Mouse (Mus musculus): ENCODE data around the gene Ksr2. TPM values are rescaled to one million over a fixed set of nuclear protein-coding genes. Genes with fewer than 3 reads are reported as not detected.
"Not testable (repeated sequence)": the region's sequence is repeated elsewhere in the genome, so short reads cannot be mapped to it uniquely, and the experiment has no call there.

Gene Ksr2
- polyA plus RNA-seq, 1 experiment from 2014 or later: 8.0 TPM

- WGBS: 90% methylated on average over 4 of the region's 4 CpGs
- H3K9me3 ChIP-seq (ENCODE audit: control insufficient read depth, low read length); H3K27me3 ChIP-seq (ENCODE audit: control insufficient read depth, insufficient read depth, low read length); H3K27ac ChIP-seq; ATAC-seq (ENCODE audit: low FRiP score); H3K4me1 ChIP-seq (replicated peaks; ENCODE audit: control insufficient read depth, insufficient read depth, low read length); H3K9ac ChIP-seq; DNase-seq (ENCODE audit: low spot score); H3K36me3 ChIP-seq (replicated peaks; ENCODE audit: control insufficient read depth, insufficient read depth); H3K4me2 ChIP-seq (replicated peaks); H3K4me3 ChIP-seq (replicated peaks; ENCODE audit: low read length): not testable (repeated sequence)
These were observed 209.4 kb downstream of the Ksr2 start for GRCm38 (mm10) chr5:117623206-117623605.

GRCm38 (mm10) chr5:117626907-117627306, 213.1 kb downstream of the Ksr2 start:
- Histone ChIP-seq H3K4me1 (replicated peaks; ENCODE audit: control insufficient read depth, insufficient read depth, low read length) (peaks cover 4% of the 10 kb centered on the region; the same call in 1 of the 2 replicates), H3K9ac (no peak overlapping the region), H3K9me3 (ENCODE audit: control insufficient read depth, low read length) (no peaks in the 10 kb centered on the region), H3K36me3 (replicated peaks; ENCODE audit: control insufficient read depth, insufficient read depth) (no peaks in the 10 kb centered on the region), H3K4me2 (replicated peaks) (no peak overlapping the region), H3K4me3 (replicated peaks; ENCODE audit: low read length) (no peak overlapping the region), H3K27me3 (ENCODE audit: control insufficient read depth, insufficient read depth, low read length) (no peaks in the 10 kb centered on the region), H3K27ac (no peak overlapping the region)
- DNase-seq (ENCODE audit: low spot score) (no peak), ATAC-seq (ENCODE audit: low FRiP score) (no peak)
- WGBS: 3% methylated on average over 4 of the region's 4 CpGs

GRCm38 (mm10) chr5:117628351-117628750, 214.6 kb downstream of the Ksr2 start:
- Histone ChIP-seq H3K9ac (no peak overlapping the region), H3K9me3 (ENCODE audit: control insufficient read depth, low read length) (no peaks in the 10 kb centered on the region), H3K27me3 (ENCODE audit: control insufficient read depth, insufficient read depth, low read length) (no peaks in the 10 kb centered on the region), H3K4me3 (replicated peaks; ENCODE audit: low read length) (no peak overlapping the region), H3K4me2 (replicated peaks) (no peak overlapping the region), H3K4me1 (replicated peaks; ENCODE audit: control insufficient read depth, insufficient read depth, low read length) (no peaks in the 10 kb centered on the region), H3K27ac (no peak overlapping the region), H3K36me3 (replicated peaks; ENCODE audit: control insufficient read depth, insufficient read depth) (no peaks in the 10 kb centered on the region)
- 48% methylated on average over 7 of the region's 7 CpGs for WGBS
- DNase-seq (ENCODE audit: low spot score): no peak
- no peak for ATAC-seq (ENCODE audit: low FRiP score)

- no peaks in the 10 kb centered on the region for H3K36me3 ChIP-seq (replicated peaks; ENCODE audit: control insufficient read depth, insufficient read depth)
- WGBS: 89% methylated on average over 14 of the region's 14 CpGs
- no peak overlapping the region for H3K4me3 ChIP-seq (replicated peaks; ENCODE audit: low read length)
- H3K27me3 ChIP-seq (ENCODE audit: control insufficient read depth, insufficient read depth, low read length): no peaks in the 10 kb centered on the region
- no peak for ATAC-seq (ENCODE audit: low FRiP score)
- no peak overlapping the region for H3K9ac ChIP-seq
- H3K9me3 ChIP-seq (ENCODE audit: control insufficient read depth, low read length): no peaks in the 10 kb centered on the region
- no peak for DNase-seq (ENCODE audit: low spot score)
- H3K4me1 ChIP-seq (replicated peaks; ENCODE audit: control insufficient read depth, insufficient read depth, low read length): no peaks in the 10 kb centered on the region
- H3K27ac ChIP-seq: peak overlapping the region; percentile 26; the same call in 1 of the 2 replicates
- no peak overlapping the region for H3K4me2 ChIP-seq (replicated peaks)
These were observed 215.8 kb downstream of the Ksr2 start for GRCm38 (mm10) chr5:117629570-117629969.

GRCm38 (mm10) chr5:117635211-117635610, 221.4 kb downstream of the Ksr2 start:
- DNase-seq (ENCODE audit: low spot score): no peak
- H3K4me2 ChIP-seq (replicated peaks): no peak overlapping the region
- H3K27ac ChIP-seq: no peak overlapping the region
- ATAC-seq (ENCODE audit: low FRiP score): no peak
- no peak overlapping the region for H3K4me3 ChIP-seq (replicated peaks; ENCODE audit: low read length)
- H3K9ac ChIP-seq: no peak overlapping the region
- H3K27me3 ChIP-seq (ENCODE audit: control insufficient read depth, insufficient read depth, low read length): no peaks in the 10 kb centered on the region
- 78% methylated on average over 2 of the region's 2 CpGs for WGBS
- H3K36me3 ChIP-seq (replicated peaks; ENCODE audit: control insufficient read depth, insufficient read depth): no peaks in the 10 kb centered on the region
- no peaks in the 10 kb centered on the region for H3K4me1 ChIP-seq (replicated peaks; ENCODE audit: control insufficient read depth, insufficient read depth, low read length)
- H3K9me3 ChIP-seq (ENCODE audit: control insufficient read depth, low read length): no peaks in the 10 kb centered on the region

GRCm38 (mm10) chr5:117635838-117636237, 222.0 kb downstream of the Ksr2 start:
- Histone ChIP-seq H3K27me3 (ENCODE audit: control insufficient read depth, insufficient read depth, low read length) (no peaks in the 10 kb centered on the region), H3K27ac (no peak overlapping the region), H3K4me3 (replicated peaks; ENCODE audit: low read length) (no peak overlapping the region), H3K4me2 (replicated peaks) (no peak overlapping the region), H3K9me3 (ENCODE audit: control insufficient read depth, low read length) (no peaks in the 10 kb centered on the region), H3K36me3 (replicated peaks; ENCODE audit: control insufficient read depth, insufficient read depth) (no peaks in the 10 kb centered on the region), H3K9ac (no peak overlapping the region), H3K4me1 (replicated peaks; ENCODE audit: control insufficient read depth, insufficient read depth, low read length) (no peaks in the 10 kb centered on the region)
- DNase-seq (ENCODE audit: low spot score): no peak
- WGBS: 87% methylated on average over 5 of the region's 5 CpGs
- ATAC-seq (ENCODE audit: low FRiP score): no peak

- no peaks in the 10 kb centered on the region for H3K36me3 ChIP-seq (replicated peaks; ENCODE audit: control insufficient read depth, insufficient read depth)
- no peak overlapping the region for H3K9ac ChIP-seq
- no peaks in the 10 kb centered on the region for H3K4me1 ChIP-seq (replicated peaks; ENCODE audit: control insufficient read depth, insufficient read depth, low read length)
- WGBS: 87% methylated on average over 6 of the region's 6 CpGs
- no peak overlapping the region for H3K4me2 ChIP-seq (replicated peaks)
- no peaks in the 10 kb centered on the region for H3K9me3 ChIP-seq (ENCODE audit: control insufficient read depth, low read length)
- H3K27ac ChIP-seq: no peak overlapping the region
- ATAC-seq (ENCODE audit: low FRiP score) (no peak), DNase-seq (ENCODE audit: low spot score) (no peak)
- no peak overlapping the region for H3K4me3 ChIP-seq (replicated peaks; ENCODE audit: low read length)
- no peaks in the 10 kb centered on the region for H3K27me3 ChIP-seq (ENCODE audit: control insufficient read depth, insufficient read depth, low read length)
These were observed 227.8 kb downstream of the Ksr2 start for GRCm38 (mm10) chr5:117641585-117641984.

GRCm38 (mm10) chr5:117651238-117651886, 237.6 kb downstream of the Ksr2 start:
- DNase-seq (ENCODE audit: low spot score) (no peak), ATAC-seq (ENCODE audit: low FRiP score) (no peak; the same call in 1 of the 2 replicates)
- Histone ChIP-seq H3K9ac (no peak overlapping the region), H3K4me3 (replicated peaks; ENCODE audit: low read length) (no peak overlapping the region), H3K4me1 (replicated peaks; ENCODE audit: control insufficient read depth, insufficient read depth, low read length) (no peaks in the 10 kb centered on the region), H3K4me2 (replicated peaks) (no peak overlapping the region), H3K36me3 (replicated peaks; ENCODE audit: control insufficient read depth, insufficient read depth) (no peaks in the 10 kb centered on the region), H3K27me3 (ENCODE audit: control insufficient read depth, insufficient read depth, low read length) (no peaks in the 10 kb centered on the region), H3K27ac (peak overlapping the region; percentile 29; the same call in 1 of the 2 replicates), H3K9me3 (ENCODE audit: control insufficient read depth, low read length) (no peaks in the 10 kb centered on the region)
- WGBS: 70% methylated on average over 14 of the region's 14 CpGs

- no peak overlapping the region for H3K27ac ChIP-seq
- H3K4me1 ChIP-seq (replicated peaks; ENCODE audit: control insufficient read depth, insufficient read depth, low read length): 0 out of 2 replicates have a peak, but pooled peaks cover 3% of the 10 kb centered on the region
- H3K4me2 ChIP-seq (replicated peaks): no peak overlapping the region
- no peak overlapping the region for H3K4me3 ChIP-seq (replicated peaks; ENCODE audit: low read length)
- no peaks in the 10 kb centered on the region for H3K27me3 ChIP-seq (ENCODE audit: control insufficient read depth, insufficient read depth, low read length)
- no peaks in the 10 kb centered on the region for H3K9me3 ChIP-seq (ENCODE audit: control insufficient read depth, low read length)
- DNase-seq (ENCODE audit: low spot score) (no peak), ATAC-seq (ENCODE audit: low FRiP score) (no peak)
- no peaks in the 10 kb centered on the region for H3K36me3 ChIP-seq (replicated peaks; ENCODE audit: control insufficient read depth, insufficient read depth)
- no peak overlapping the region for H3K9ac ChIP-seq
- WGBS: 28% methylated on average over 6 of the region's 6 CpGs
These were observed 244.8 kb downstream of the Ksr2 start for GRCm38 (mm10) chr5:117658641-117659040.

- Histone ChIP-seq H3K27ac (no peak overlapping the region), H3K36me3 (replicated peaks; ENCODE audit: control insufficient read depth, insufficient read depth) (no peaks in the 10 kb centered on the region), H3K9me3 (ENCODE audit: control insufficient read depth, low read length) (no peaks in the 10 kb centered on the region), H3K27me3 (ENCODE audit: control insufficient read depth, insufficient read depth, low read length) (no peaks in the 10 kb centered on the region), H3K4me3 (replicated peaks; ENCODE audit: low read length) (no peak overlapping the region), H3K9ac (no peak overlapping the region), H3K4me2 (replicated peaks) (no peak overlapping the region), H3K4me1 (replicated peaks; ENCODE audit: control insufficient read depth, insufficient read depth, low read length) (0 out of 2 replicates have a peak, but pooled peaks cover 3% of the 10 kb centered on the region)
- ATAC-seq (ENCODE audit: low FRiP score) (no peak), DNase-seq (ENCODE audit: low spot score) (no peak)
- 68% methylated on average over 13 of the region's 13 CpGs for WGBS
These were observed 245.8 kb downstream of the Ksr2 start for GRCm38 (mm10) chr5:117659596-117659995.
